Mouse (Mus musculus) kidney, adult 2 months (tissue): ENCODE results near the gene Brsk2.

ENCODE experiments used
- CTCF ChIP-seq: fragments of 200-500 bp; conservative IDR thresholded peaks from 2 replicates; pipeline ENCODE4 v1.5.1; 2011; ENCODE audit warnings: low read depth, mild to moderate bottlenecking, control low read depth, low read length, moderate library complexity, mixed read lengths; ENCODE audit not compliant: insufficient read depth, insufficient read length
- POLR2A ChIP-seq: fragments of 200-500 bp; IDR thresholded peaks from one replicate; pipeline ENCODE4 v1.6.1; 2011; ENCODE audit warnings: low read depth, low read length, control low read depth

DNA sequence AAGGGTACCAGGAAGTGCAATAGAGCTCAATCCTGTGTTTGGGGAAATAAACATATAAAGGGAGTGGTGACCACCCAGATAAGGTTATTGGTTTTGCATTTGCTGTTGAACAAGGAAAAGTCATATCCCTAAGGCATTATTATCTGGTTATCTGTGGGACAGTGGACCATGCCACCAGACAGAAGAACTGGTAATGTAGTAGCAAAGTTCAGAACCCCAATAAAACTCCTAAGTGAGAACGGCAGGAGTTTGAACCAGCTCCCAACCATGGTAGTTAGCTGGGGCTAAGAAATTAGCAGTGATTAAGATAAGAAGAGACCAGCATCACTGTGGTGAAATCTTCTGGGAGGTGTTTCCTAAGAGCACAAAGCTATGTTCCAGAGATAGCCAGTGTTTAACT, 96.4 kb downstream of the Brsk2 start:
- TF ChIP-seq POLR2A (no peak), CTCF (no peak)
